Mouse (Mus musculus) cerebellum, adult 9-11 months (tissue): ENCODE data around the gene Il4ra.
A peak's percentile ranks its signal among the peaks of the same experiment; 100 is the strongest.

Experiments used
- DNase-seq: peaks from one replicate; pipeline ENCODE4 v3.0.0; 2022

The Il4ra gene

GRCm38 (mm10) chr7:125574832-125575231 is 22.9 kb downstream of the Il4ra start:
- DNase-seq, result no peak

GRCm38 (mm10) chr7:125575738-125576540 is 24.0 kb downstream of the Il4ra start:
- DNase-seq, result no peak

- no peak for DNase-seq
Measured at GRCm38 (mm10) chr7:125576982-125577381, 25.1 kb downstream of the Il4ra start.

GRCm38 (mm10) chr7:125577486-125578088 is 25.7 kb downstream of the Il4ra start:
- DNase-seq, result peak; percentile 48

- no peak for DNase-seq
Measured at GRCm38 (mm10) chr7:125578106-125578505, 26.2 kb downstream of the Il4ra start.

GRCm38 (mm10) chr7:125579545-125580219 is 27.8 kb downstream of the Il4ra start:
- no peak for DNase-seq

DNA sequence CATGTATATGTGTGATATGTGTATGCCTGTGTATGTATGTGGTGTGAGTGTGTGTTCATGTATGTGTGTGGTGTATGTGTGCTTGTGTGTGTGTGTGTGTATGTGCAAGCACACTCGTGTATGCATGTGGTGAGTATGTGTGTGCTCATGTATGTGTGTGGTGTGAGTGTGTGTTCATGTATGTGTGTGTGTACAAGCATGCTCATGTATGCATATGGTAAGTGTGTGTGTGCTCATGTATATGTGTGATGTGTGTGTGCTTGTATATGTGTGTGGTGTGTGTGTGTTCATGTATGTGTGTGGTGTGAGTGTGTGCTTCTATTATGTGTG is 28.3 kb downstream of the Il4ra start:
- DNase-seq, result no peak

DNA sequence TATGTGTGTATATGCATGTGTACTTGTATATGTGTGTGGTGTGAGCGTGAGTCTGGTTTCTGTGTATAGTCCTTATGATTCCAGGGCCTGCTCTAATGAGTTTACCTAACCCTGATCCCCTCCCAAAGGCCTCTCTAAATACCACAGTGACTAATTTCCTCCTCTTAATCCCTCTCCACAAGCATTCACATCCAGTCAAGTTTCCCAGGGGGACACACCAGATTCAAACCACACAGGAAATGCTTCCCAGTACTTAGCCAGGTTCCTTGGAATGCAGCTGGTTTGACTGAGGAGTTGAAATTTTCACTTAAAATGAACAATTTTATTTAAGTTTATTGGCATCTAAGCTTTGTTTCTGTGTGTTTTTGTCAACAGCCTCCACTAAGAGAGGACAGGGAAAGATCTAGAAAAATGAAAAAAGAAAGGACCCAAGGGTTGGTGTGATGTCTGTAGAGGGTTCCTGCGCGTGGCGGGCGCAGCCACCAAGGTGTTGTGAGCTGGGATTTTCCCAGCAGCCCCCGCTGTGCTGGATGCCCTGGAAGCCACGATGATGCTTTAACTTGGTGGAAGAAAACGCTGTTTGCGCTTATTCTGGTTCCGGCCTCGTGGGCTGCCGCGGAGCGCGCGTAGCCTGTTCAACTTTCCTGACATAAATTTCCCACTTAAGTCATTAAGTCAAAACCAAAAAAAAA is 28.9 kb downstream of the Il4ra start:
- no peak for DNase-seq

GRCm38 (mm10) chr7:125581317-125581672 is 29.4 kb downstream of the Il4ra start:
- DNase-seq, result peak; percentile 83

DNA sequence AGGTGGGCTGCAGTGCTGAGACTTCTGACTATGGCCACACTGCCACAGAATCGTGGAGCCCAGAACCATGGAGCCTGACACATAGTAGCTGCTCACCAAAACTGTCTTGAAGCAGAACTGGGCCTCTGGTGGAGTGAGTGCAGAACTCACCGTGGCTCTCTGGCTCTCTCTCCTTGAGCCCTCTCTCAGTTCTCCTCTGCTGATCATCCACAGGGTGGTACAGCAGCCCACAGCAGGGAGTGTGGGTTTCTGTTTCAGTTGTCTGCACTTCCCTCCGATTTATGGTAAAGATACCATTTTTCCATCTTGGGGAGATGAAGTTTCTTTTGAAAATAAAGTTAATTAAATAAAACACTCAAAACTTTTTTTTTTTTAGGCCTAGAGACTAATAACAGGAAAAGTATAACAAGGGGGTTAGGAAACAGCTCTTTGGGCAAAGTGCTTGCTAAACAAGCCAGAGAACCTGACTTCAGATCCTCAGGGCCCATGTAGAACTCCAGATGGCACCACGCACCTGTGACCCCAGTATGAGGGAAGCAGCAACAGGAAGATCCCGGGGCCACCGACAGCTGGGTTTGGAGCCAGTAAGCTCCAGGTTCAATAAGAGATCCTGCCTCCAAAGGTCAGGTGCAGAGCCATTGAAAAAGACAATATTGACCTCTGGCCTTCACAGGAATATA is 31.5 kb downstream of the Il4ra start:
- DNase-seq, result no peak

GRCm38 (mm10) chr7:125584005-125584369 is 32.1 kb downstream of the Il4ra start:
- no peak for DNase-seq

DNA sequence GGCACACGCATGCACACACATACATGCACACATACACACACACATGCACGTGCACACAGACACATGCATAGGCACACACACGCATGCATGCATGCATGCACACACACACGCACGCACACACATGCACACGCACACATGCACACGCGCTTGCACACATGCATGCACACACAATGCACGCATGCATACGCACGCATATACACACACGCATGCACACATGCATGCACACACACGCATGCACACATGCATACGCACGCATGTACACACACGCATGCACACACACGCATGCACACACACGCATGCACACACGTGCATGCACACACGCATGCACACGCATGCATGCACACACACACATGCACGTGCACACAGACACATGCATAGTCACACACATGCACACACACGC is 34.4 kb downstream of the Il4ra start:
- no peak for DNase-seq

DNA sequence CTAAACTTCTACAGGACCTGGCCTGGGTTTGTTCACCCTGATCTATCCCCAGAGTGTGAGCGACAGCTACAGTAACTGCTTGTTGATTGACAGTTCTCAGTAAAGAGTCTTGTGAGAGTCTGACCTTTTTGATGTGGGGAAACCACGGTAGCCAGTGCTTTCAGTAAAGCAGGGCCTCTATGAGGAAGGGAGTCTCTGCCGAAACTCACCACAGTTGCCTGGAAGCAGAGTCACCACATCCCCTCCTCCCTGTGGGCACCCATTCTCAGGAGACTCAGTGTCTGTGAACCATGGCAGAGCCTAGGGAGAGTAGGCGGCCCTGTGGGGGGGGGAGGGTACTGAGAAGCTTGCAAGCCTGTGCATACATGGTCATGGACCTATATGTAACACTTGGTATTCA is 36.8 kb downstream of the Il4ra start:
- DNase-seq, result no peak

- no peak for DNase-seq
Measured at GRCm38 (mm10) chr7:125589896-125590295, 38.0 kb downstream of the Il4ra start.

GRCm38 (mm10) chr7:125593831-125594230 is 41.9 kb downstream of the Il4ra start:
- no peak for DNase-seq

DNA sequence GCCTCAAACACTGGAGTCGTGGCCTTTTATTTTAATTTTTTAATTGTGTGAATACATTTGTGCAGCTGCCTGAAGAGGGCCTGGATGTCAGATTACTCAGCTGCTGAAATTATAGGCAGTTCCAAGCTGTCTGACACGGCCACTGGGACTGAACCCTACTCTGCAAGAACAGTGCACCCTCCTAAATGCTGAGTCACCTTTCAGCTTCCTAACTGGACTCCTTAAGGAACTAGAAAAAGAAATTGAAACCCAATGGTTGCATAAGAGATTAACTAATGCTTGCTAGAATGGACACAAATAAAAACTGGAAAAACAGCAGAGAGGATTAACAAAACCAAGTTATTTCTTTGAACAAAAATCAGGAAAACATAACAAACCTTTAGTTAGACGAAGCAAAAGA is 44.5 kb downstream of the Il4ra start:
- no peak for DNase-seq

DNA sequence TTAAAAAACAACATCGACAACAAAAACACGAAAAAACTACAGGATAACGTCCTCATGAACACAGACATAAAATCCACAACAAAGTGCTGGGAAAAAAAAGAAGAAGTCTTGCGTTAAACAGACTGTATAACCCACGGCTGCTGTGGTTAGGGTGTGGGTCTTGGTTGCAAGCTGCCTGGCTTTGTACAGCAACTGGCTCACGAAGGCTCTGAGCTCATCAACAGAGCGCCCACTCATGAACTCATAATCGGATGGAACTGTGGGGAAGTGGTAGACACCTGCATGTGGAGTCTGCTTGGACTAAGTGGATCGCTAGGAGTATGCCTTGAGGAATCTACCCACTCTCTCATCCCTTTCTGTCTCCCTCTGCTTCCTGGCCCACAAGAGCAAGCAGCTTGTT is 45.2 kb downstream of the Il4ra start:
- DNase-seq, result no peak

DNA sequence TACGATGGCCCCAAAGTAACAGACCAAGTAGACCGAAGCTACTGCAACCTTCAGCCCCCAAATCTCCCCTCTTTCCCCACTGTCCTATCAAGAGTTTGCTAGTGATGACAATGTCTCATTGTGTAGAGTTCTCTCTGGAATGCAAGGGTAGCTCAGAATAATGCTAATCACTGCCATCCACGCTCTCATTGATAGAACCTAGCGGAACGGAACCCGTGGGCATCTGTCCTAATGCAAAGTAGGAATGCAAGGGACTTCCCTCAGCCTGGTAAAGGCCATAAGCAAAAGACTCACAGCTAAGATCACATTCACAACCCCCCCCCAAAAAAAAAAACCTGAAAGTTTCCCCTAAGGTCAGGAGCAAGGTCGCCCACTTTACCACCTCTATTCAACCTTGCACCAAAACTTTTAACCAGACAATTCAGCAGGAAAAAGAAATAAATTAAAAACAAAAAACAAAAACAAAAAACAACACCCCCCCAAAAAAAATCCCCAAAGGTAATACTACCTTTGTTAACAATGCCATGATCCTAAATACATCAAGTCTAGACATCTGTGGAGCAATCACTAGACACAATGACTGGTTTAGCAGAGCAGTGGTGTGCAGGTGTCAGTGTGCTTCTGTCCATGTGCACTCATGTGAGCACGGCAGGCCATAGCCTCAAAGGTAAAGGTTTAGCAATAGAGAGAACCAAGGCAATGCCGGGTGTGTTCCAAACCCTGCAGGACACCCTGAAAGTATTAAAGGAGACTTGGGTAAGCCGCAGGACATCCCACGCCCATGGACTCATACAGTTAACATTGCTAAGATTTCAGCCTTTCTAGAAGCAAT is 45.8 kb downstream of the Il4ra start:
- no peak for DNase-seq

DNA sequence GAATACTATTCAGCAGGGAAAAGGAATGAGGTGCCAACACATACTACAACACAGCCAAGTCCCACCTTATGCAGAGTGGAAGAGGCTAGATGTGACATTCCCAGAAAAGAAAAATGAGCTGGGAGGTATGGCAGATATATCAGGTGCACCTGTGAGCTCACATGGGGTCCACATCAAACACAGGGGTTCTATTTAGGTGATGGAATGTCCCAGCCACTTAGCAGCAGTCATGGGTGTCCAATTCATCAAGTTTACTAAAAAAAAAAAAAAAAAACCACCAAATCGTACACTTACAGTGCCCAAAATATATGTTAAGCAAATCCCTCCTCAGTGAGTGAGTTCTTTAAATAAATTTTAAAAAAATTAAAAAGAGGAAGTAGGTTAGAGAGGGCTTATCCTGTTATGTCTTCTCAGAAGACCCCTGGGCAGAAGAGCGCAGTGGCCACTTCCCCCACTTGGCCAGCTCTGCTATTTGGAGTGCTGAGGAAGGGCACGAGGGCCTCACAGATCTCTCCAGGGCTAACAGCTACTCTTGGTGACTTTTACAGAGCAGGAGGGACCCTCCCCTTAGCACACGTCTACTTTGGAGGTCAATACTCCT is 47.6 kb downstream of the Il4ra start:
- no peak for DNase-seq

DNA sequence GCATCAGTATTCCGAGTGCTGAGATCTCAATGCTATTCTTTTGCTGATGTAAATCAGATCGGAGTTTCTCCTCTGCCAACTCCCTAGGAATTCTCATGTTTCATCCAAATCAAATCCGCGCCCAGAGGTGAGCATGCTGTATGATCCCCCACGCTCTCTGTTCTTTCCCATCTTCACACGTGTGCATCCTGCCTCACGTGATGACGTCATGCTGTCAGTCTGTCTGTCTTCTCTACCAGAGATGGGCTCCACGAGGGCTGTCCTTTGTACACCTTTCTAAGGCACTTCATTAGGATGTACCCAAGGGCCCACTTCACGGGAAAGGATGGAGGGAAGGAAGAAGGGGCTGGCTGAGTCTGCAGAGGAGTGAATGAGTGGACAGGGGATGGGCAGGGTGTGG is 48.2 kb downstream of the Il4ra start:
- no peak for DNase-seq

GRCm38 (mm10) chr7:125600612-125601279 is 48.8 kb downstream of the Il4ra start:
- no peak for DNase-seq
